Mouse (Mus musculus): ENCODE measurements around the gene Traip.

The Traip gene

GRCm38 (mm10) chr9:107974491-107975171, 24.7 kb downstream of the Traip start:
- peak; percentile 84 for DNase-seq

GRCm38 (mm10) chr9:107975399-107976386, 25.8 kb downstream of the Traip start, which contains the start of gene Uba7:
Gene Uba7, plus strand, starts transcription at chr9:107975505.
- DNase-seq, result peak; percentile 84

DNA sequence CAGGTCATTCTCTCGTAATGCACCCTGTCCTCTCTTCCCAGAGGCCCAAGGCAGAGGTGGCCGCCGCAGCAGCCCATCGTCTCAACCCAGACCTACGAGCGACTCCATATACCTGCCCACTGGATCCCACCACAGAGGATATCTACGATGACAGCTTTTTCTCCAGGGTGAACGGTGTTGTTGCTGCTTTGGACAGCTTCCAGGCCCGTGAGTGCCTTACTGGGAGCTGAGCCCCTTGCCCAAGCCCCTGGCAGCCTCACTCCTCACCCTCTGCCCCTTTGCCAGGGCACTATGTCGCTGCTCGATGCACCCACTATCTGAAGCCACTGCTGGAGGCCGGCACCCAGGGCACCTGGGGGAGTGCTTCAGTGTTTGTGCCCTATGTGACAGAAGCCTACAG, 28.9 kb downstream of the Traip start:
- no peak for DNase-seq

- peak; percentile 65 for DNase-seq
Measured at GRCm38 (mm10) chr9:107981684-107982605, 32.0 kb downstream of the Traip start.

- DNase-seq, result peak; percentile 91
Measured at GRCm38 (mm10) chr9:107982681-107983346, 32.9 kb downstream of the Traip start, which contains the start of gene Gm20661. Gene Gm20661, plus strand, starts transcription at chr9:107983058.

DNA sequence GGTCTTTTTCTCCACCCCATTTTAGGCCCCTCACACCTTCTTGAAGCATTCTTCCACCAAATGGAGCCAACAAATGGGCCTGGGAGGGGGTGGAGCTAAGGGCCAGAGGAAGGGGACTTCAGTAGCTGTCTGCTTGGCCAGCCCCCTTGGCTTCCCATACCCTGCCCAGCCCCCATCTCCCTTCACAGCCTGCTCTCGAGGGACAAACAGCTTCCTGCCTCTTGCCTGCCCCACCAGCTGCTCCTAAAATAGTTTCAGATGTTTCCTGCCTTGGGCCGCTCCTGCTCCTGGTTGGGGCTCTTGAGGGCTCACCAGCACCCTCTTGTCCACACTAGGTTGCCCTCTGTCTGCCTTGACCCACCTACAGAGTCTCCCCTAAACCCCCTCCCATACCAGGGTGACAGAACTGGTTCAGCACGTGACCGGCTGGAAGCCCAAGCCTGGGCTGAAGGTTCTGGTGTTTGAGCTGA, 33.5 kb downstream of the Traip start:
- peak; percentile 82 for DNase-seq

DNA sequence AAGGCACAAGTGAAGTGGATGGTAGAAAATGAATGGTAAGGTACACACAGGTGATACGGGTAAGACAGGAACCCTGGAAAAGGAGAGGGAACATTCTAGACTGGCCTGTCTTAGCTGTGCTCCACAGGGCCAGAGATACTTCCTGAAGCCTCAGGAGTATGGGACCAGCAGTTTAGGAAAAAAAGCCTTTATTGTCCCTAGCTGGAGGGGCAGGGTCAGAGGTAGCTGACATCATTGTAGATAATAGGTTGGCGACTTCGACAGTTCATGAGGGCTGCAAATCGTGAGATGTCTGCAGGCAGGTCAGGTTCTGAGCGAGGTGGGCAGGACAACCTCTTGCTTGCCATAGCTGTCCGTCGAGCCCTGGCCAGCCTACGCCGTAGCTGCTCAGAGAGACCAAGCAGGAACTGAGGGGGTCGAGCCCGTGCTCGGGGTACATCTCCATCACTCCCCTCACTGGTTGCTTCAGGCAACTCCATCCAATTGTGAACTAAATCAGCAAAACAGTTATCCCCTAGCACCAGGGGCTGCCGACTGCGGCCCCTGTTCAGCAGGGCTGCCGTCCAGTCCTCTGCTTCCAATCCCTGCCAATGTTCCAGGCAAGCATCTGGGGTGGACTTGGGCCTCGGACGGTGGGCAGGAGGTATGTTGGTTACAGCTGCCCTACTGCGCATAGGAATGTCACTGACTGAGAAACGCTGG, 34.3 kb downstream of the Traip start:
- DNase-seq, result peak; percentile 48

GRCm38 (mm10) chr9:107984754-107985055, 34.8 kb downstream of the Traip start:
- DNase-seq, result no peak

DNA sequence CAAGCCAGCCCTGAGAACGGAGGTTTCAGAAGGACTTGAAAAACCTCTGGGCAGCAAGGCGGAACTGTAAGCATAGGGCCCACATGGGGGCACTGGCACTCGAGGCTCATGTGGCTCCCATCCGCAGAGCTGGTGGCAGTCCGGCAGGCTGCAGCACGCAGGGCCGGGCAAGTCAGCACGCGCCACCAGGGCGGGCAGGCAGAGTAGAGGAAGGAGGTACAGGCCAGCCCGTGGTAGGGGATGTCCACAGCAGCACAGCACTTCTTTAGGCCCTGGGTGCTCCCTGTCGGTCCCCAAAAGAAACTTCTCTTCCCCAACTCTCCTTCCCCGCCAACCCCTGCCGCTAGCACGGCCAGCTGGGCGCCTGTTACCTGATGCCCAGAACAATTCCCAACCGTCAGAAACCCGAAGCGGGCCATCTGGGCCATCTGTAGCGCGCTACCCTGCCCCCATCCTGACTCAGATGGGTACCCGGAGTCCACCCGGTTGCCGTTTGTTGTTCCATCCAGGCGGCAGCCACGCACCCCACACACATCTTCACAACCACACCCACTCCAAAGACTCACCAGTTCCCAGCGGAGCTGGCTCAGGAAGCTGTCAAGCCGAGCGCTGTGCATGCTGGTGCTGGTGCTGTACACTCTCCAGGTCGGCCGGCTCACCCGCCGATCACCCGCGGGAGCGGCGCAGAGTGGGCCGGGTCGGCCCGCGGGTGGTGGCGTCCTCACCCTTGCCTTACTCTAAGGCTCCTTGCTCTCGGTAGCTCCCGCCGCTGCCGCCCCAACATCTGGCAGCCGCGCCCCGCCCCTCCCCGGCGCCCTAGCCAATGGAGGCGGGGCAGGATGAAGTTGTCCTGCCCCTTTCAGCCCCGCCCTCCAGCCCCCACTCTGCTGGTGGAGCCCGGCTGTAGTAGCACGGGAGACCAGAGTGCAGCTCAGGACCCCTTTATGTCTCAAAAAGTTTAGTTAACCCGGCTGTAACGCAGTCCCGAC, 35.5 kb downstream of the Traip start, which contains the start of gene Inka1:
Gene Inka1 (minus strand): TSS at position 749 of the 989 bp plus-strand sequence.
- DNase-seq, result peak; percentile 97

- DNase-seq, result peak; percentile 87
Measured at GRCm38 (mm10) chr9:107986376-107986775, 36.4 kb downstream of the Traip start.

GRCm38 (mm10) chr9:107987950-107988349, 38.0 kb downstream of the Traip start:
- DNase-seq, result no peak

- no peak for DNase-seq
Measured at GRCm38 (mm10) chr9:107992197-107992596, 42.3 kb downstream of the Traip start, which contains the start of gene Cdhr4. Gene Cdhr4, plus strand, starts transcription at chr9:107992497.

DNA sequence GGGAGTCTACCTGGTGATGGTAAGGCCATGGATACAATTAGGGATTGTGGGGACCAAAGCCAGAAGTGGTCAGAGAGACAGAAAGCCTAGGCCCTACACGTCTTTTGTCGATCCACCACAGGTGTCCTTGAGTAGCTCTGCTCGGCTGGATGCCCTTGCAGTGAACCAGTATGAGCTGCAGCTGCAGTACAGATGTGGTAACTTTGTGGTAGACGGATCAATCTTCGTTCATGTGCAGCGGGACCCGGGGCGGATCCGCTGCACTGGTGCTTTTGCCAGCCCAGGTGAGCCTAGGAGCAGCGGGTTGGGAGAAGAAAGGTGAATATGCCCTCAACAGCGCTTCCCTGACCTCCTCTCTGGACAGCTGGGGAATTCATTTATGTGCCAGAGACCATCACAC, 43.1 kb downstream of the Traip start:
- DNase-seq, result no peak

GRCm38 (mm10) chr9:107994464-107994863, 44.5 kb downstream of the Traip start:
- DNase-seq, result no peak

- no peak for DNase-seq
Measured at GRCm38 (mm10) chr9:107995513-107995912, 45.6 kb downstream of the Traip start.

- DNase-seq, result no peak
Measured at GRCm38 (mm10) chr9:107996049-107996448, 46.1 kb downstream of the Traip start, which contains the start of gene Gm20662. Gene Gm20662, plus strand, starts transcription at chr9:107996349.

DNA sequence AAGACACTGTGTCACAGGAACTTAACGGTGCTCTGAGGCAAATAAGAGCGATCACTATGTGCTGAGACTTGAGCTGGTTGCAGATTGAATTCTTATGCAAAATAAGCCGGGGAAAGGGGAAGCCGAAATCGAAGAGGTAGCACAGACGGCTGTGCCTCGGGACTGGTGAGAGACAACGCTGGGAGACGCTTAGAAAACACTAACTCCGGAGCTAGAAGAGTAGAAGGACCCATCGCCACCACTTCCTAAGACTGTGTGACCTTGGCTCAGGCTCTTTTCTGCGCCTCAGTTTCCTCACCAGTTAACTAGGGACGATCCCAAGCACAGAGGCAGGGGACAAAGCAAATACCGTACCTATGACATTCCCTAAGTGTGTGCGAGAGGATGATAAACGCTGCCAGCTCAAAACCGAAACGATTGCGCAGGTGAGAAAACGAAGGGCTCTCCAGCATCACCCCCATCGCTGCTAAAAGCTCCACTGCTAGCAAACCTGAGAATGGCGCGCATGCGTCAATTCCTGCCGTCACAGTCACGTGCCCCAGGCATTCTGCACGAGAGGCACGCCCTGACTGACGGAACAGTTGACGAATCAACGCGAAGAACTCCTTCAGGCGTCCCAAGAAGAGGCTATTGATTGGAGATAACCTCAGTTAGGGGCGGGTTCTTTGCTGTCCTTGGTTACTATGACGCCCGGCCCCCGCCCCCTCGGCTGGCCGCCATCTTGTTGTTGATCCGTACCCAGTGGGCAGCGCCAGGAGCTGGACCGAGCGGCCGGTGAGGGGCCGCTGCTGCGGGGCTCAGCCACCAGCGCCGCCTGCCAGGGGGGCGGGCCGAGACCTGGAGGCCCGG, 52.2 kb downstream of the Traip start, which contains the start of gene Ip6k1:
Gene Ip6k1 (plus strand): TSS at position 580 of the 849 bp plus-strand sequence.
- DNase-seq, result peak; percentile 100

- peak; percentile 59 for DNase-seq
Measured at GRCm38 (mm10) chr9:108002778-108003530, 53.0 kb downstream of the Traip start.

Measured in liver (tissue).